Mouse (Mus musculus) MEL (cell line): ENCODE results near the gene Hnrnpc.

Experiments
- CHD2 ChIP-seq: IDR thresholded peaks from 2 replicates; pipeline ENCODE4 v1.6.1; 2011; ENCODE audit warnings: low read length, improper control_type of control experiment
- CTCF ChIP-seq, 3 experiments: IDR thresholded peaks in 2 of 3; conservative IDR thresholded peaks in 1 of 3; 2 replicates each; pipeline ENCODE4 v1.5.1; 2011 to 2012; ENCODE audit warnings: low read length in 3 of 3, low read depth in 2 of 3, mild to moderate bottlenecking in 2 of 3, improper control_type of control experiment in 1 of 3, inconsistent platforms in 1 of 3, mixed read lengths in 1 of 3, moderate library complexity in 1 of 3; ENCODE audit not compliant: control insufficient read depth in 1 of 3, insufficient read depth in 1 of 3, poor library complexity in 1 of 3, severe bottlenecking in 1 of 3
- E2F4 ChIP-seq: IDR thresholded peaks from 2 replicates; pipeline ENCODE4 v1.6.1; 2011; ENCODE audit warnings: low read depth, low read length, improper control_type of control experiment, borderline replicate concordance
- ELF1 ChIP-seq: IDR thresholded peaks from 2 replicates; pipeline ENCODE4 v1.6.1; 2014; ENCODE audit warnings: low read depth, mild to moderate bottlenecking, inconsistent platforms, low read length, improper control_type of control experiment, moderate library complexity
- ETS1 ChIP-seq: IDR thresholded peaks from 2 replicates; pipeline ENCODE4 v1.6.1; 2012; ENCODE audit warnings: low read depth, mild to moderate bottlenecking, inconsistent platforms, low read length, improper control_type of control experiment, moderate library complexity
- HCFC1 ChIP-seq: IDR thresholded peaks from 2 replicates; pipeline ENCODE4 v1.6.1; 2012; ENCODE audit warnings: low read depth, mild to moderate bottlenecking, inconsistent platforms, low read length, improper control_type of control experiment, moderate library complexity
- MAX ChIP-seq: IDR thresholded peaks from 2 replicates; pipeline ENCODE4 v1.6.1; 2011; ENCODE audit warnings: low read length, improper control_type of control experiment
- MXI1 ChIP-seq: IDR thresholded peaks from 2 replicates; pipeline ENCODE4 v1.6.1; 2011; ENCODE audit warnings: mild to moderate bottlenecking, low read depth, low read length, improper control_type of control experiment
- MYB ChIP-seq: IDR thresholded peaks from 2 replicates; pipeline ENCODE4 v1.6.1; 2011; ENCODE audit warnings: mild to moderate bottlenecking, low read depth, low read length, improper control_type of control experiment
- NELFE ChIP-seq: IDR thresholded peaks from 2 replicates; pipeline ENCODE4 v1.6.1; 2011; ENCODE audit warnings: low read depth, low read length, improper control_type of control experiment
- POLR2A ChIP-seq, 2 experiments: IDR thresholded peaks; 2 replicates each; pipeline ENCODE4 v1.6.1; 2011 to 2012; ENCODE audit warnings: low read length in 2 of 2, mild to moderate bottlenecking in 2 of 2, control low read depth in 1 of 2, improper control_type of control experiment in 1 of 2, low read depth in 1 of 2, moderate library complexity in 1 of 2; ENCODE audit not compliant: control insufficient read depth in 1 of 2, insufficient read depth in 1 of 2, poor library complexity in 1 of 2
- POLR2AphosphoS5 ChIP-seq: IDR thresholded peaks from 2 replicates; pipeline ENCODE4 v1.6.1; 2012; ENCODE audit warnings: low read depth, borderline replicate concordance, mild to moderate bottlenecking, inconsistent platforms, low read length, moderate library complexity, mixed read lengths
- TBP ChIP-seq: IDR thresholded peaks from 2 replicates; pipeline ENCODE4 v1.8.0; 2011; ENCODE audit warnings: low read depth, low read length, improper control_type of control experiment
- ZC3H11A ChIP-seq: IDR thresholded peaks from 2 replicates; pipeline ENCODE4 v1.6.1; 2012; ENCODE audit warnings: low read depth, mild to moderate bottlenecking, inconsistent platforms, low read length, improper control_type of control experiment

GRCm38 (mm10) chr14:52103474-52103855 lies 363 bp downstream of the Hnrnpc start:
- TF ChIP-seq CTCF (IDR thresholded peaks at IDR 0.05 in 2 of 3, conservative IDR thresholded peaks at IDR 0.05 in 1 of 3; ENCODE audit: control insufficient read depth in 1 of 3, insufficient read depth in 1 of 3, low read depth in 2 of 3, low read length in 3 of 3, poor library complexity in 1 of 3, severe bottlenecking in 1 of 3) (no peak), NELFE (no peak), CHD2 (no peak), MAX (no peak), POLR2A (IDR thresholded peaks at IDR 0.05; ENCODE audit: control insufficient read depth in 1 of 2, insufficient read depth in 1 of 2, low read depth in 1 of 2, low read length in 2 of 2, poor library complexity in 1 of 2) (no peak), ELF1 (no peak), HCFC1 (no peak), POLR2AphosphoS5 (no peak), E2F4 (no peak), ETS1 (peak; percentile 49), TBP (no peak), MYB (no peak), ZC3H11A (no peak), MXI1 (peak; percentile 52; the same call in 1 of the 2 replicates)
